Mouse (Mus musculus): Measurements from ENCODE around the gene Arsa.
"Not testable (repeated sequence)": the region's sequence is repeated elsewhere in the genome, so short reads cannot be mapped to it uniquely, and the experiment has no call there.

Arsa gene

DNA sequence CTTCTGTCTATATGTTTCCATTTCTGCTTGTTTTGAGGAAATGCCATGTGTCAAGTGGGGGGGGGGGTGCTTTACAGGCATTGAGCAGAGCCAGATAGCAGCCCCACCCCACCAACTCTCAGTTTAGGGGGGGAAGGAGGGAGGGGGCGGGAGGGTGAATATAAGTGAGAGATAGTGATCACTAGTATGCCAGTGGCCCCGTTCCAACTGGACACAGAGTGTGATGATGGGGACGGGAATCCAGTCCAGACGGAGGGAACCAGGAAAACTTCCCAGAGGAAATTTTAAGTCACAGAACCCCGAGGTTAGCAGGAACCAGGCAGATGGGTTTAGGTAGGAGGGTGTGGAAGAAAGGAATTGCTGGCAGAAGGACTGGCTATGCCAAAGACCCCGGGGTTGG, 21.6 kb downstream of the Arsa start:
- no peak for DNase-seq (ENCODE audit: extremely low read depth, low read depth)

DNA sequence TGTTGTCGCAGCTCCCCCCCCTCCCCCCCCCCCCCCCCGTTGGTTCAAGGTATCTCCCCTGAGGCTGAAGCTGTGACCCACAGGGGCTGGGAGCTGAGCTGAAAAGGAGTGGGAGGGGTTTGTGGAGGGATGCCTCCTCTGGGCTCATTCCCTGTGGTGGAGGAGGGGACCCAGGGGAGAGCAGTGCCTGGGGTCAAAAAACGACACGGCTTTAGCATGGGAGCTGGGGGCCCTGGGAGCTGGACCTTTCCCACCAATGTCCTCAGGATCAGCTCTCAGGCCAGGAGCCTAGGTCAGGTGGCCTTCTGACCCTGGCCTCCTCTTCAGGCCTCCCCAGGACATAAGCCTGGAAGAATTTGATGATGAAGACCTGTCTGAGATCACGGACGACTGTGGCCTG, 22.4 kb downstream of the Arsa start:
- DNase-seq (ENCODE audit: extremely low read depth, low read depth), result no peak

DNA sequence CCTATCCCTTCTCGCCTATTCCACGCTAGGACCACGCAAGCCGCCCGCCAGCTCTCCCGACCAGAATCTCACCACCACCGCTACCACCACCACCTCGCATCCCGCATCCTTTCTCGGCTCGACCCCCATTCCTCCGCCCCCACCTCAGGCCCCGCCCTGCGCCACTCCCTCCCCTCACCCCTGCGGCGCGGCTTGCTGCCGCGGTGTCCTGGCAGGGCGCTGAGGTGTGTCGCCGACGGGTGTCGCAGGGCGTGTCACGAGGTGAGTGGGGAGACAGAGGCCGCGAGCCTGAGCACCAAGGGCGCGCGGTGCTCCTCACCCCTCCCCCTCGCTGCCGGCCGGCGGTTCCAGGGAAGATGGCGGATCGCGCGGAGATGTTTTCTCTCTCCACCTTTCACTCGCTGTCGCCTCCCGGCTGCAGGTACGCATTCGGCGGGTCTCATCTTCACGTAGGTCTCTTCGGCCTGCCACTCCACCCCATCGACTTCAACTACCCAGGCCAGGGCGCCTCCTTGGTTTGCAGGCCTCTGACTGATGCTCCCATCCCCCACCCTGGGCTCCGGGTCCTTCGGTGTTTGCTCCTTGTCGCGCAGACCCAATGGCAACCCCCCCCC, 23.3 kb downstream of the Arsa start, which contains the start of gene Mapk8ip2:
Gene Mapk8ip2 (plus strand): TSS at position 49 of the 614 bp plus-strand sequence.
- DNase-seq (ENCODE audit: extremely low read depth, low read depth), result no peak

DNA sequence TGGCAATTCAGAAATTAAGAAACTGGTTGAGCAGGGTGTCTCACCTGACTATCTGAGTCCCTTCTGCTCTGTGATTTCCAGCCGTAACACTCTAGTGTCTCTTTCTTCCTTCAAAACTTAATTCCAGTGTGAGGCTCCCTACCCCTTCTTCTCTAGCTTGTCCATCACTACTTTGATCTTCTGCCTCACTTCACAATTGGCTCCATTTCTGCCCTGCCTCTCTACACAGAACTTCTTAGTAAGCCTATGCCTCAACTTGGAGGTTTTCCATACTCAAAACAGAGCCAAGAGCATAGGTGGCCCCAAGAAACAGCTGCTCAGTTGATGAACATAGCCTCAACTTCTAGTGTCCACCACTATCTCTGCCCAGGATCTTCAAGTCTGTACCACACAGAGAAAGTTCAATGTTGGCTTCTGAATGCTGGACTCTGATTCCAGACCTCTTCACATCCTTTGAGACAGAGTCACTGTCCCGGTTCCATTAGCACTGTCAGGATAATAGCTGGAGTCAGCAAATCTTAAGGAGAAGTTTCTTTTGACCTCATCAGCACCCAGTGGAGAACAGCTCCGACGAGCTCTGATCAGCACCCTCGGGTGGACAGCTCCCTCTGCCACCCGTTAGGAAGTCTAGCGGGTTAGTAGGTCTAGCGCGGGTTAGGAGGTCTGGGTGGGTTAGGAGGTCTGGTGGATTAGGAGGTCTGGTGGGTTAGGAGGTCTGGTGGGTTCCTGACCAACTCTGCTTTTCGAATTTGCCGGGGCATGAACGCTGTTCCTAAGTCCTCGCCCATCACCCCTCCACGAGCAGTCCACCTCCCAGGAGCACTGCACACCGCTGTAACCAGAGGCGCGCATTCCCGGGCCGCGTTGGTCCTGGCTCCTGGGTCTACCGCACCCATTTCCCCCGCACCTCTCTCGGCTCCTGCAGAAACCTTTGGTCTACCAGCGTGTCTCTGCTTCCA, 24.0 kb downstream of the Arsa start:
- DNase-seq (ENCODE audit: extremely low read depth, low read depth), result no peak

DNA sequence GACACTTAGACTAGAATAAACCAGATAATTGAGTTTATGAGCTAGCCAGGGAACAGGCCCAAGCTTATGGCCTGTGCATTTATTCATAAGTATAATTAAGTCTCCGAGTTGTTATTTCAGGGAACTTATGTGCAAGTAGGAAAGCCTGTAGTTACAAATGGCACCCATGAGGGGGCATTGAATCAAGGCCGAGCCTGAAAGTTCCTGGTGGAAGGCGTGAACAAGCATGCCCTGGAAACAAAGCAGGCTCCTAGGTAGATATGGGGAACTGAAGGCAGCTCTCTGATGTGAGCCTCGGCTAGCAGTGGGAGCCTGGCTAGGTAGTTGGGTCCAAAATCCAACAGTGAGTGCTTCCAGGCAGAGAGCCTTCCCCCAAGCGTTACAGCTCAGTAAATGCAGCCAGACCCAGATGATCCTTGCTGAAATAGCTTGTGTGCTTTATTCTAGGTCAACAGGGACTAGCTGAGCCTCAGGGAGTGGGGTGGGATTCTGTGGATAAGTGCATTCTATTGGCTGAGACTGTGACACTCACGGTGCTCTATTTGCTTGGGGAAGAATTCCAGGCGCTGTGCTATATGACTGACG, 34.6 kb downstream of the Arsa start:
- no peak for DNase-seq (ENCODE audit: extremely low read depth, low read depth)

DNA sequence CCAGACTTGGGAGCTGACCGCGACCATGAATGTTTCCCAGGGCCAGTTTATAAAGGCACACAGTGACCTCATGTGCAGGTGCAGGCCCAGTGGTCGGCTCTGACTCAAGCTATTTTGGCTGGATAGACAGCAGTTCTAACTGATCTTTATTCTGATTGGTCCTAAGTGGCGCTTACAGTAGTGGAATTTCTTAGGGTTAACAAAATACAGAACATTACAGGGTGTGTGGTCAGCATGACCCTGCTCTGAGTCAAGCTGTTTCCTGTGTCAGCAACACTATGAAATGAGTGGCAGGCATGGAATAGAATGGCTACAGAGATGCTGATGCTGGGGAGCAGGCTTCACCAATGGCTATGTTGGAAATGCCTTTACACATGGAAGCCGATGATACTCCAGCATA, 41.3 kb downstream of the Arsa start:
- DNase-seq (ENCODE audit: extremely low read depth, low read depth), result no peak

DNA sequence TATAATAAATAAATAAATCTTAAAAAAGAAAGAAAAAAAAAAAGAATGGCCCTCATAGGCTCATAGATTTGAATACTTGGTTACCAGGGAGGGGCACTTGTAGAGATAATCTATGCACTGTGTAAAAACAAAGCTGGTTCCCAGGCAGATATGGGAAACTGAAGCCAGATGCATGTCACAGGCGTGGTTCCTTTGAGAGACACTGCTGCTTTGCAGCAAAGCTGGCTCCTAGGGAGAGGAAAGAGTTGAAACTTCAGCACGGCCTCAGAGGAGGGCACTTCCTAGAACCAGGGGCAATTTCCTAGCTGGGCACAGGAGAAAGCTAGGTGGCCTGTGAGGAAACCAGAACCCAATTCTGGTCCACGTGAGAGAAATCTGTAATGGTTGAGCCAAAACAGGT, 43.1 kb downstream of the Arsa start:
- DNase-seq (ENCODE audit: extremely low read depth, low read depth), result no peak

DNA sequence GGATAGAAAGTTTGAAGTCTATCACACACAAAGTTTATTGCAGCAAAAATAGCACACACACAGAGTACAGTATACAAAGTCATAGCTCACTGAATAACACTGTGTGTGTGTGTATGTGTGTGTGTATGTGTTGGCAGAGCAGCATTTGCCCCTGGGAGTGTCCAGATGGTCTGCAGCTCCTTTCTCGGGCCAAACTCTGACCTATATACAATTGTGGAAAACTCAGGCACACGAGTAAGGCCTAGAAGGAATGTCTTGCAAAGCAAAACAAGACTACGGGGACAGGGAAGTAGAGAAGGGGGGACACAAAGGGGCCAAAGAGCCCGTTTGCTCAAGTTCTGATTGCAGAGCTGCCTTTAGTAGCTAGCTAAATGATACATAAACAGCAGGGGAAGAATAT, 44.3 kb downstream of the Arsa start:
- DNase-seq (ENCODE audit: extremely low read depth, low read depth), result no peak

DNA sequence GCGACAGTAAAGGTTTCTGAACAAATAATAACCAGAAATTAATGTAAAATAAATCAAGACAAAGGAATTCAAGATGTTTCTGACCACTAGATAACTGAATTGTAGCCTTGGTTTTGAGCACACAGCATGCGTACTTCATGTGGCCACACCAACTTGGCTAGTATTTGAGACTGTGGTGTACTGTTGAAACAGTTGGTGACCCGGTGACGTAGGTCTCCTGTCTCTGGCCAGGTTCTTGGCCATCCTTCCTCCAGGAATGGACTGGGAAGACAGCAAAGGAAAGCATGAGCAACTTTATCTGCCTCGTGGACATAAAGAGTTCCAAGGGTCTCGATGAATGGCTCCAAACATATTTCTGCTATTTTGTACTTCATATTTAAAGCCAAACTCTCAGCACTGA, 45.4 kb downstream of the Arsa start:
- DNase-seq (ENCODE audit: extremely low read depth, low read depth), result no peak

DNA sequence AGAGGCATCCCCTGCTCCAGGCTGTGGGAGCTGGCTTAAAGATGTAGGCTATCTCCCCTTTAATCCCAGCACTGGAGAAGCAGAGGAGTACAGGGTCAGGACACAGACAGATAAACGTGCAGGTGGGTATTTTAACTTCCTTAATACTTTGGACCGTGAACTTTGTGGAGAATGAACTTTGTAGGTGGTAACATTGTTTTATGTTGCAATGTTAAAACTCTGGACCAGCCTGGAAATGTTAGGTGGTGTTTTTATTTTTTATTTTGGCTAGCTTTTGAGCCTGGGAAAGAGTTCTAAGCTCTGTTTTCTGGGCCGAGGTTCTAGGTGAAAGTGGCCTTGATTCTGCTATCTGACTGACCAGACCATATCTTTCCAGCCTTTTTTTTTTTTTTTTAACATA, 46.0 kb downstream of the Arsa start:
- no peak for DNase-seq (ENCODE audit: extremely low read depth, low read depth)

DNA sequence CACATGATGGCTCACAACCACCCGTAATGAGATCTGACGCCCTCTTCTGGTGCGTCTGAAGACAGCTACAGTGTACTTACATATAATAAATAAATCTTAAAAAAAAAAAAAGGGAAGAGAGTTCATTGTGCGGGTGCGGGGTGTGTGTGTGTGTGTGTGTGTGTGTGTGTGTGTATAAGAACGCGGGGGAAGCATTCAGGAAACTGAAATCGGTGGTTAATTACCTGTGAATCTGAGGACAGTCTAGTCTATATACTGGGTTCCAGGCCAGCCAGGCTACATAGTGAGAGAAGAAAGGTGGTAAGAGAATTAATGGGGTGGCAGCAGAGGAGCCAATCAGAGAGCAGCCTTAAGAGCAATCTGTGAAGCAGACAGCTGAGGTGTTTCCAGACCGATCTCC, 46.5 kb downstream of the Arsa start:
- DNase-seq (ENCODE audit: extremely low read depth, low read depth), result not testable (repeated sequence)

DNA sequence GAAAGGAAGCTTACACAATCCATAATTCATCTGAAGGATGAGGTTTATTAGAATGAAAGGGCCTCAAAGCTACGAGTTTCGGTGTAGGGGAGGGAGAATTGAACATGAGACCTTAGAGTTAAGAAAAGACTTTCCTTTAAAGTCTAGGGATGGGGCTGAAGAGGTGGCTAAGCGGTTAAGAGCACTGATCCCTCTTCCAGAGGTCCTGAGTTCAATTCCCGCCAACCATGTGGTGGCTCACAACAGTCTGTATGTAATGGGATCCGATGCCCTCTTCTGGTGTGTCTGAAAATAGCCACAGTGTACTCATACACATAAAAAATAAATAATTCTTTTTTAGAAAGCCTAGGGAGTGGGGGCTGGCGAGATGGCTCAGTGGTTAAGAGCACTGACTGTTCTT, 46.9 kb downstream of the Arsa start:
- peak; percentile 42 for DNase-seq (ENCODE audit: extremely low read depth, low read depth)

DNA sequence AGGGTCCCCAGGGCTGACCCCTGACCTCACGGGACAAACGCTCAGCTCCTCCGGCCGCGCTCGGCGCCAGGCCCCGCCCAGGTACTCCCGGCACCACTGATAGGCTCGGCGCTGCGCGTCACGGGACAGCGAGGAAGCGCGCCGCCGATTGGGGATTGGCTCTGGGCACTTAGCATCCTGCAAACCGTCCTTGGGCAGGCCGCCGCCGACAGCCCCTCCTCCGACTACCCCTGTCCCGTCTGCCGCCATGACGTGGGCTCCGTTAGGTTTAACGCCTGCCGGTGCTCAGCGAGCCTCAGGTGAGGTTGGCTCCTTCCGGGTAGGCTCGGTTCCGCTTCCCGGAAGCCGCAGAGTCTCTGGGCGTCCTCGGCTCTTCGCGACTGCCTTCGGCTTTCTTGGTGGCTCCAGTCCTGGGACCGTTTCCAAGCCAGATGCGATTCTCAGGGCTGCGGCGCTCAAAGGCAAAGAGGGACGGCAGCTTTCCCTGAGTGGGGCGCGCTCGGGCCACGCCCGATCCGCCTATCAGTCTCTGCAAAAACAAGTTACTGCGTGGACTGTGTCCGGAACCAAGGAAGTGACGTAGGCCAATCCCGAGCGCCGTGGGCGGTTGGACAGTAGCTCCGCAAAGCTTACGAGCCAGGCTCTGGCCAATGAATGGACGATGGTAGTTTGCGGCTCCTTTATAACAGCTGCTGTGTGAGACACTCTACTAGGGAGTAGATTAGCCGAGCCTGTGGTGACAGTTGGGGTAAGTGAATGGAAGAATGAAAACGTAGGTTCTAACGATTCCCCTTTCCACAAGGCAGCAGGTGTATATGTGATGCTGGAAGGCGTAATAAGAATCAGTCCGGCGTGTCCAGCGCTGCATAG, 47.6 kb downstream of the Arsa start, which contains the start of the genes C730034F03Rik, Gm44502 and Chkb:
Gene C730034F03Rik (plus strand): TSS at position 238 of the 870 bp plus-strand sequence.
Gene Gm44502 (minus strand): TSS at position 345 of the 870 bp plus-strand sequence.
Gene Chkb (minus strand): TSS at position 557 of the 870 bp plus-strand sequence.
- DNase-seq (ENCODE audit: extremely low read depth, low read depth), result peak; percentile 94

DNA sequence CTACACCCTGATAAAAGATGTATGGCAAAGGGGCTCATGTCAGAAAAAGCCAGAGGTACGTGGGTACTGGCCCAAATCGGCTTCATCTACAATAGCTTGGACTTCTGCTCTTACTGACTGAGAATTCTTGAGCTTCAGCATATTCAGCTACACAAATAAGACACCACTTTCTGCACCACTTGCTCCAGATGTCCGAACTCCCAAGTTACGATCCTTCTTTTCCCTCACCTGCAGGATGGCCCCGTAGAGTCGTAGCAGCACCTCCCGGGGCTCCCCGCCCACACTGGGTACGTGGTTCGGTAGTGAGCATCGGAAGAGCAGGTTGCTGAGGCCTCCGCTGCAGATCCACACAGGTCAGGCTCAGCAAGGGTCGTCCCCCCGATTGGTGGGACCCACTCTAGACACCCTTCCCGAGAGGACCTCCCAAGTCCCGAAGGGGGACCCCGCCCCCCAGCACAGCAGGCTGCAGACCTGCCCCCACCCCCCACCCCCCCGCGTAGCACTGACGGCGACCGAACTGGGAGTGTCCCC, 48.3 kb downstream of the Arsa start:
- DNase-seq (ENCODE audit: extremely low read depth, low read depth), result no peak

DNA sequence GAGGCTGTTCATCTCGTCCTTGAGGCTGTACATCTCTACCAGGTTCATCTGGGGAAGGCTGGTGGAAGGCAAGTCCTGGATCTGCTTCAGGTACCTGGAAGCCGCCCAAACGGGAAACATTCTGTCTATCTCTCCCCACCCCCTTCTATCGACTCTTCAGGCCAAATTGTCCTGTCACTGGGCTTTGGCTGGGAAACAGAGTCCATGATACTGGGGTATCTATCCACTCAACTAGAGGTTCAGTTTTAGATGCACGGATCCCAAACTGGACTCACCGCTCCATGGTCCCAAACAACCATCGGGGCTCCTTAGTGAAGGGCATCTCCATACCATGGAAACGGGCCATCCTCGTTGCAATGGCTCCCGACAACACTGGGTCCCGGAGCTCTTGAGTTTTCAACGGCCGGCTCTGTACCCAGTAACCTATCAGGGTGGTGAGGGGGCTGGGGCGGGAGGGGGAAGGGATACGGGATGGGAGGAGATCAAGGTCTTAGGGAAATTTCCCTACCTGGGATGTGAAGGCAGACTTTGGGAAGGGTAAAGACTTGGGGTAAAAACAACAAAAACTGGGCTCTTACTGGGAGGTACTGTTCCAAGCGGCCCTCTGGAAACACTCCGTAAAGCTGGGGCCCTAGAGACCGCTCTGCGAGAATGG, 49.0 kb downstream of the Arsa start:
- no peak for DNase-seq (ENCODE audit: extremely low read depth, low read depth)

DNA sequence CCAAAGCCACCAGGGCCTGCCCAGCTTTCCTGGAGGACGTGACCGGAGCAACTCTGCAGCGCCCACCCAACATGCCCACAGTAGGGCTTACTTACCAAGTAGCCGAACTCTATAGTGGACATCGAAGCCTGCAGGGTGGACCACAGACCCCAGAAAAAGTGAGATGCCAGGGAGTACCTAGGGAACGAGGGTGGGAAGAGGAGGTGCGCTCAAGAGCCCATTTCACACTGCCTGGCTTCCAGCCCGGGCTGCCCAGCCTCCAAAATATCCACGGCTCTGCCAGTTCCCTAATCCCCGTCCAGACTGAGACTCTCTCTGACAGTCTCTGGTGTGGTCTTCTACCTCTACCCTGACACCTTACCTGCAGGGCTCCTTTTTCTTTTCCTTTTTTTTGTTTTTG, 50.5 kb downstream of the Arsa start:
- DNase-seq (ENCODE audit: extremely low read depth, low read depth), result no peak

DNA sequence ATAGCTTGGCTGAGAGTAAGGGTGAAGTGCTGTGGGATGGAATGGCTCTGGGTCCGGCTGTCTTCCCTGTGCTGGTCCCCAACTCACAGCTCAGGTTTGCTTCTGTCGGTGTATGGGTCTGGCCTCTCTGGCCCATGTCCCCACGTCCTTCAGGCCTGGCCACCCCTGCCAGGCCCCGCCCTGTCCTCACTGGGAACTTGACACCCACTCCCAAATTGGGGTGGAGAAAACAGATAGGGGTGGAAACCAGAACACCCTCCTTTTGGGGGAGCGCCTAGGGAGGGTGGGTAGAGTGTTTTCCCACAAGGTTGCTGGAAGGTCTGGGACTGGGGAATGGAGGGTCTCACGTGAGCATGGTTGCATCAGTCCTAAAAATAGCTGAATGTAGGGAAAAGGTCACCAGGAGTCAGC, 51.5 kb downstream of the Arsa start, which contains the start of gene Cpt1b:
Gene Cpt1b (minus strand): TSS at position 153 of the 411 bp plus-strand sequence.
- DNase-seq (ENCODE audit: extremely low read depth, low read depth), result no peak

DNA sequence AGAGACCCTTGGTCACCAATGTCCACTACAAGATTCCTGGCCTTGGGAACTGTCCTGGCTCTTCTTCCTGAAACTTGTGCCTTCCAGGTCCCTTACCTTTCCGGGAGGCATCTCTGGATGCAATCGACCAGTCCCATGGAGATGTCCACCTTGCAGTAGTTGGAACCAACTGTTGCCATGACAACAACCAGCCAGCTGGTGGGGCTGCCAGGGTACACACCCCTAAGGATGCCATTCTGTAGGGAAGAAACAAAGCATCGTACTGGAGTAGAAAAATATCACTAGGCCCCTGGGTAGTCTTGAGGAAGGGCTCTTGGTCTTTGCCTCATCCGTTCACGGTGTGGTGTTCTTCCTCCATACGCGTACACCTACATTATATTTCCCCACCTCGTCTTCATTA, 52.6 kb downstream of the Arsa start:
- no peak for DNase-seq (ENCODE audit: extremely low read depth, low read depth)

Data from MEL-GATA-1-ER (cell line).